Mouse (Mus musculus) CD4-positive, CD25-positive, alpha-beta regulatory T cell, adult 2 months (primary cell): Measurements from ENCODE around the gene Sik1.

Experiments
- DNase-seq: peaks from one replicate; pipeline ENCODE4 v3.0.0-alpha.2; 2012; ENCODE audit warnings: low read depth, low spot score

Gene Sik1

DNA sequence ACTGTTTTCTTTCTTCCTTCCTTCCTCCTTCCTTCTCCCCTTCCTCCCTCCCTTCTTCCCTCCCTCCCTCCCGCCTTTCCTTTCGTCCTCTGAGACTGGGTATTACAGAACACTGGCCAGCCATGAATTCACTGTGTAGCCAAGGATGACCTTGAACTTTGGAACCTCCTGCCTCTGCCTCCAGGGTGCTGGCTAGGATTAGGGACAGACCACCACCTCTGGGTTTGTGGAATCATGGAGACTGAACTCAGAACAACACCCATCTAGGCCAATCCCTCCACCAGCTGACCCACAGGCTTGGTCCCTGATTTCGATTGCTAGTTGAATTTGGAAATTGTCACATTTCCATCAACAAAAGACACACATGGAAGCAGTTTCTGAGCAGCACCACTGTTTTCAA is 49.1 kb downstream of the Sik1 start:
- DNase-seq: no peak

DNA sequence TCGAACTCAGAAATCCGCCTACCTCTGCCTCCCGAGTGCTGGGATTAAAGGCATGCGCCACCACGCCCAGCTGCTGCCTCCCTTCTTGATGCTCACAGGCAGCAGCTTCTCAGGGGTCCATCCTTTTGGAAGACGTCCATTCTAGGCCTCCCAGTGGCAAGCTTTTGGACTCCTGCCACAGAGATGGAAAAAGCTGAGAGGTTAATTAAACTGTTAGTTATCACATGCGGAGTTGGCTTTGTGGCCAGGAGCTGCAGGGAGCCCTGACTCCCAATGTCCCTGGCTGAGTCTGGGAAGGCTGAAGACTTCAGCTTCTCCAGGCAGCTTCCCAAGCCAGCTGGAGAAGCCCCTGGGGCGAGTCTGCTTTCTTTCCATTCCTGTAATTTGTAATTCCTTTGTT is 49.6 kb downstream of the Sik1 start:
- no peak for DNase-seq

DNA sequence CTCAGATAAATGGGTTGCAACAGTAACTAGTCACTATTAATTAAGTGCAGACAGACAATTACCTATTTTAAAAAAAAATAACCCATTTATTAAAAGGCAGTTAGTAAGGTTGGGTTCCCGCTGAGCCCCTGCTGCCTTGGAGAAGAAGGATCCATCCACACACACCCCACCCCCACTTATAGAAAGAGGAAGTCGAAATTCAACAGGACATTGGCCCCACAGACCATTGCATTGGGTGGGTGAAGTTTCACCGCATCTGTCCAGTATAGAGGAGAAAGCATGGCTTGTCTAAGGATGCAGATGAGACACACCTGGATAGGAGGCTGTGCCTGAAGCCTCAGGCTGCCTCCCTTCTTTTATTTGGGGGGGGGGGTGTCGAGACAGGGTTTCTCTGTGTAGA is 50.0 kb downstream of the Sik1 start:
- DNase-seq: no peak

DNA sequence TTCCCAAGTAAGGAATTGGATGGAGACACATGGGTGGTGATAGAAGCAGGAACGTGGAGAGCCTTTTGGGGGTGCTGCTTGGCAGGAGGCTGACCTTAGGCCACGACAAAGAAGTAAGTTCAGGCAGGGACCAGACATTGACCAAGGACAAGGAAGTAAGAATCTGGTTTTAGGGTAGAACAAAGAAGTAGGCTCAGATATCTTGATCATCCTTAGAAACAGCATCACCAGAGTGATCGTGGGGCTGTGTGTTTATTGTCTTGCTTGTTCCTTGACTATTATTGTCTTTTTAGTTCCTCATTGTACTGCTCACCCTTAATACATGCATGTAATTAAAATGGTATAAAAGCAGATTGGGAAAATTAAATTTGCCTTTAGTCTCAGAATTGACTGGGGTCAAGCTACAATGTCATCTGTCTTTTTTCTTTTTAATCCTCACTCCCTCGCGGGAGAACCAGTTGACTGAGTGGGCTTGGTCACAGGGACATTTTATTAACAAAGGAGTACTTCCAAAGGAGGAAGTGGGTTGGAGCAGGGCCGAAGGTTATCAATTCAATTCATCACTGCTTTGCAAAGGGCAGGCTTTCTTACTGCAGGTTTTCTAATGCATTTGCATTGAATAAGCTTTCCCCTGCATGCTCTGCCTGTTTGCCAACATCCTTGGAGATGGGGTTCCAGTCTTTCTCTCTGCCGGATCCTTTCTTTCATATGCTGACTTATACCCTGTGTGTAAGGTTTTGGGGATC is 53.2 kb downstream of the Sik1 start:
- no peak for DNase-seq

DNA sequence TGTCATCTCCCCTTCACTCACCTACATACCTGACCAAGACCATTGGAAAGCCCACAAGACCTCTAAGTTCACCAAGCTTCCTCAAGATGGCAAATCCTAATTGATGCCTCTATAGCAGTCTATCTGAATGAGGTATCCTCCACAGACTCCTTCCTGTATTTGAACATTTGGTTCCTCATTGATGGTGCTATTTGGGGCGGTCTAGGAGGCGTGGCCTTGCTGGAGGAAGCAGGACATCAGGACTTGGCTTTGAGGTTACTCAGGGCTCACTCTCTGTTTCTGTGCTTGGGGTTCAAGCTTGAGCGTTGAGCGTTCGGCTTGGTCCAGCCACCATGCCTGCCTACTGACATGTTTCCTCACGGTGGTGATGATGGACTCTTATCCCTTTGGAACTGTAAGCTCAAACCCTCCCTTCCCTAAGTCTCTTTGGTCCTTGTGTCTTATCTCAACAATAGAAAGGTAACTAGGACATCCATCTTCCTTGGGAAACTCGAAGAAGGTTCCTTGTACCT is 54.7 kb downstream of the Sik1 start:
- DNase-seq: no peak

DNA sequence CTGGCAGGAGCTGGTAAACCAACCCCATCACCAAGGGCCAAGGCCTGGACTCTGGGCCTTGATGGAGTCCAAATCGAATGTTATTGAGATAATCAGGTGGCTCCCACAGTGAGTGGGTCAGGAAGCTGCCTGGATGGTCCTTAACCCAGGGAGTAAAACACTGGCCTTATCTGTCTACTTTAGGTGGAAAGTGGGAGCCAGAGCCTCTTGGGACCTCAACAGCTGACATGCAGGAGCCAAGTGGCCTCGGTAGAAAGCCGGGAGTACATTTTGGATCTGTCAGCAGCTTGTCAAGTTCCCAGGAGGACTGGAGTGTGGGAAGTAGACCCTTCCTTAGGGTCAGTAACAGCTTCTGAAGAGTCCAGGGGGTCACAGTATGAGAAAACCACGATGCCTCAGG is 59.7 kb downstream of the Sik1 start:
- DNase-seq: no peak
